Mouse (Mus musculus) lung, embryonic 16.5 days (tissue): ENCODE measurements around the gene Rab6a. TPM values are rescaled to one million over a fixed set of nuclear protein-coding genes. Genes with fewer than 3 reads are reported as not detected.
A peak's percentile ranks its signal among the peaks of the same experiment; 100 is the strongest.
"Not testable (repeated sequence)": the region's sequence is repeated elsewhere in the genome, so short reads cannot be mapped to it uniquely, and the experiment has no call there.

ENCODE experiments used
- ATAC-seq: fragments of 200-750 bp; cut with Nextera tagmentation; 2 replicates; pipeline ENCODE4 v1.8.0; 2017; ENCODE audit warnings: low read depth, mild to moderate bottlenecking, moderate library complexity
- H3K27ac ChIP-seq: fragments of 300-500 bp; sonication (generic); 2 replicates; pipeline ENCODE4 v1.5.1; 2014; ENCODE audit warnings: mild to moderate bottlenecking, control low read depth, low read length
- H3K27me3 ChIP-seq: fragments of 300-500 bp; sonication (generic); 2 replicates; pipeline ENCODE4 v1.6.1; 2014; ENCODE audit warnings: low read depth, low read length, mixed read lengths; ENCODE audit not compliant: control insufficient read depth, insufficient read depth
- H3K36me3 ChIP-seq: fragments of 300-500 bp; sonication (generic); 2 replicates; pipeline ENCODE4 v1.6.1; 2014; ENCODE audit warnings: low read length; ENCODE audit not compliant: control insufficient read depth, insufficient read depth
- H3K4me1 ChIP-seq: fragments of 300-500 bp; sonication (generic); replicated peaks from 2 replicates; pipeline ENCODE4 v1.6.1; 2014; ENCODE audit warnings: low read length, mixed read lengths; ENCODE audit not compliant: control insufficient read depth, insufficient read depth
- H3K4me2 ChIP-seq: fragments of 300-500 bp; sonication (generic); 2 replicates; pipeline ENCODE4 v1.6.1; 2014; ENCODE audit warnings: low read depth, low read length, control low read depth
- H3K4me3 ChIP-seq: fragments of 300-500 bp; sonication (generic); 2 replicates; pipeline ENCODE4 v1.5.1; 2014; ENCODE audit warnings: mild to moderate bottlenecking, low read length, control low read depth
- H3K9ac ChIP-seq: fragments of 300-500 bp; sonication (generic); 2 replicates; pipeline ENCODE4 v1.6.1; 2014; ENCODE audit warnings: low read length, control low read depth
- H3K9me3 ChIP-seq: fragments of 300-500 bp; sonication (generic); 2 replicates; pipeline ENCODE4 v1.6.1; 2016; ENCODE audit warnings: low read length; ENCODE audit not compliant: control insufficient read depth
- WGBS: fragments of 180-500 bp; shearing (Covaris S2); extraction: QIAGEN DNeasy Blood & Tissue Kit; methylation state at CpG from one replicate; pipeline ENCODE4 v1.1.7; 2014; 5-methylcytosine and 5-hydroxymethylcytosine counted together
- polyA plus RNA-seq: library from polyadenylated mRNA; unstranded; fragments of >200 nt; fragmentation: Nextera tagmentation; extraction: Ambion mirVana; gene quantifications from 2 replicates; pipeline ENCODE4 v1.2.1, GENCODE M21; 2015

The Rab6a gene
- 69.8 and 74.6 TPM in 2 replicates for polyA plus RNA-seq

- peak; percentile 98 for ATAC-seq
- Histone ChIP-seq H3K4me1 (peaks cover 3% of the 10 kb centered on the region; the same call in 1 of the 2 replicates), H3K4me2 (peak within 1 kb of the TSS; percentile 72), H3K27ac (peak within 1 kb of the TSS; percentile 99), H3K36me3 (no peaks in the 10 kb centered on the region), H3K27me3 (no peaks in the 10 kb centered on the region), H3K9me3 (no peaks in the 10 kb centered on the region), H3K4me3 (peak within 1 kb of the TSS; percentile 100), H3K9ac (peak within 1 kb of the TSS; percentile 100)
- WGBS = under 1% methylated on average over 98 of the region's 105 CpGs
Measured at GRCm38 (mm10) chr7:100607214-100608129, at the start of gene Rab6a. Rab6a (plus strand) TSS chr7:100607410.

DNA sequence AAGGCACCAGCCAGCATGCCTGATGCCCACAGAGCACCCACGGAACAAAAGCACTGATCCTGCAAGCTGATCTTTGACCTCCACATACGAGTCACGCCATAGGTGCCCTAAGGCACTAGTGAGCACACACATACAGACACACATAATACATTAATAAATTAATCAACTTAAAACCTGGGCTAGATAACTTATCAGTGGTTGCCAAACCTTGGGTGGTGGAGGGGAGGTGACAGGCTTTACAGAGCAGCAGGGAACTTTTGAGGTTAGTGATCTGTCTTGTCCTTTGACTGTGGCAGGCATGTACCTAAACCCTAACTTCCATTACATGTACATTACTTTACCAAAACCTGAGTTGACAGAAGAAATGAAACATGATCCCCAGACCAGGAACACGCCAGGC is 47.9 kb upstream of the Rab6a start:
- Histone ChIP-seq H3K36me3 (no peaks in the 10 kb centered on the region), H3K4me1 (no peaks in the 10 kb centered on the region), H3K27me3 (no peaks in the 10 kb centered on the region), H3K27ac (no peak overlapping the region), H3K4me3 (no peak overlapping the region), H3K4me2 (no peak overlapping the region), H3K9me3 (no peaks in the 10 kb centered on the region), H3K9ac (no peak overlapping the region)
- WGBS = 81% methylated on average over 4 of the region's 4 CpGs
- no peak for ATAC-seq

GRCm38 (mm10) chr7:100561861-100562587 is 45.2 kb upstream of the Rab6a start:
- Histone ChIP-seq H3K4me1 (no peaks in the 10 kb centered on the region), H3K27ac (no peak overlapping the region), H3K4me3 (no peak overlapping the region), H3K4me2 (no peak overlapping the region), H3K36me3 (no peaks in the 10 kb centered on the region), H3K9me3 (no peaks in the 10 kb centered on the region), H3K9ac (no peak overlapping the region), H3K27me3 (no peaks in the 10 kb centered on the region)
- WGBS = 76% methylated on average over 11 of the region's 11 CpGs
- no peak for ATAC-seq

DNA sequence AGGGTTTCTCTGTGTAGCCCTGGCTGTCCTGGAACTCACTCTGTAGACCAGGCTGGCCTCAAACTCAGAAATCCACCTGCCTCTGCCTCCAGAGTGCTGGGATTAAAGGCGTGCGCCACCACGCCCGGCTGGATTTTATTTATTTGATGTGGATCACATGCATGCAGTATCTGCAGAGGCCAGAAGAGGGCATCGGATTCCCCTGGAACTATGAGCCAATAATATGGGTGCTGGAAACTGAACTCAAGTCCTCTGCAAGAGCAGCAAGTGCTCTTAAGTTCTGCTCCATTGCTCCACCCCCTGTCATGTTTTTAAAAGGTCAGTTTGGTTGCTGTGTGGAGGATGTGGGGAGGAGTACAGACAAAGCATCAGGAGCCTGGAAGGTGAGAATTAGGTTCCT is 40.0 kb upstream of the Rab6a start:
- not testable (repeated sequence) for H3K9ac ChIP-seq, H3K4me2 ChIP-seq, H3K4me1 ChIP-seq, H3K27me3 ChIP-seq, H3K9me3 ChIP-seq, ATAC-seq, H3K27ac ChIP-seq, H3K36me3 ChIP-seq, H3K4me3 ChIP-seq
- WGBS = 78% methylated on average over 5 of the region's 5 CpGs

DNA sequence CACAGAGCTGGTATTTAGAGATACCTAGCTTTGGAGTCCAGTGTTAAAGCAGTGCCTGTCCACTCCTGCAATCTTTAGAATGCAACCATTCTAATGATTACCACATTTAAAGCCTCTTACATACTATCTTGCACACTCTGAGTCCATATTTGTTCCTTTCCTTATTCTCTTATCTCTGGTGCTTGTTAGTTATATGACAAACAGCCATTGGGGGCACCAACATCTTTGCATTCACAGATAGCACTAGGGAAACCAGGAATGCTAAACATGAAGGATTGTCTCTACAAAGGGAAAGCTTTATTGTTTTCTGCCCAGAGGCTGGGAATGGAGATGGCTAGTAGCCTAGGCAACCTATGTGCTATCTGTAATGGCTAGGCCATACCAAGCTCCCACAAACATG is 37.3 kb upstream of the Rab6a start:
- Histone ChIP-seq H3K4me1 (no peaks in the 10 kb centered on the region), H3K27me3 (no peaks in the 10 kb centered on the region), H3K9ac (no peak overlapping the region), H3K9me3 (no peaks in the 10 kb centered on the region), H3K36me3 (peaks cover 6% of the 10 kb centered on the region; the same call in 1 of the 2 replicates), H3K4me3 (no peak overlapping the region), H3K4me2 (no peak overlapping the region), H3K27ac (no peak overlapping the region)
- no peak for ATAC-seq

- Histone ChIP-seq H3K4me2 (no peak overlapping the region), H3K4me1 (no peaks in the 10 kb centered on the region), H3K9me3 (no peaks in the 10 kb centered on the region), H3K4me3 (no peak overlapping the region), H3K36me3 (peaks cover 6% of the 10 kb centered on the region; the same call in 1 of the 2 replicates), H3K9ac (no peak overlapping the region), H3K27me3 (no peaks in the 10 kb centered on the region), H3K27ac (no peak overlapping the region)
- no peak for ATAC-seq
- WGBS = 60% methylated on average over 3 of the region's 3 CpGs
Measured at GRCm38 (mm10) chr7:100570930-100571715, 36.1 kb upstream of the Rab6a start.

DNA sequence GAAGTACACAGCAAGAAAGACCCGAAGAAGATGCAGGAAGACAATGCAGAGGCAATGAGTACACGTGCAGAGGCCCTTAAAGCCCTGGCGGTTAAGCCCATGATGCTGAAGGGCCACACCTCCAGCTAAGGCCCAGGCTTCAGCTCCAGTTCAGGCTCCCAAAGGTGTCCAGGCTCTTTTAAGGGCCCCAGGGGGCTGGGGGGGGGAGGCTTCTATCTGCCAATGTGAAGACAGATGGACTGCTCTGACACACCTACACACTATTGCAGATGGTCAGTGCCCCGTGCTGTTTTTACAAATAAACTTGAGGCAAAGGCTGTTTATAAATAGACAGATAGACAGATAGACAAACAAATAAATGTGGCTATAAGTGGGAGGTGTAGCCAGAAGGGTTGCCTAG is 35.1 kb upstream of the Rab6a start:
- H3K4me2 ChIP-seq = no peak overlapping the region
- WGBS = 64% methylated on average over 4 of the region's 4 CpGs
- no peaks in the 10 kb centered on the region for H3K27me3 ChIP-seq
- no peak overlapping the region for H3K9ac ChIP-seq
- no peaks in the 10 kb centered on the region for H3K9me3 ChIP-seq
- no peak overlapping the region for H3K4me3 ChIP-seq
- H3K4me1 ChIP-seq = no peaks in the 10 kb centered on the region
- ATAC-seq = no peak
- H3K36me3 ChIP-seq = peaks cover 6% of the 10 kb centered on the region; the same call in 1 of the 2 replicates
- no peak overlapping the region for H3K27ac ChIP-seq

- Histone ChIP-seq H3K27ac (no peak overlapping the region), H3K9me3 (no peaks in the 10 kb centered on the region), H3K4me3 (no peak overlapping the region), H3K27me3 (no peaks in the 10 kb centered on the region), H3K36me3 (peaks cover 1% of the 10 kb centered on the region; the same call in 1 of the 2 replicates), H3K9ac (no peak overlapping the region), H3K4me1 (no peaks in the 10 kb centered on the region), H3K4me2 (no peak overlapping the region)
- ATAC-seq = no peak
- WGBS = 73% methylated on average over 4 of the region's 4 CpGs
Measured at GRCm38 (mm10) chr7:100572704-100573103, 34.5 kb upstream of the Rab6a start.

DNA sequence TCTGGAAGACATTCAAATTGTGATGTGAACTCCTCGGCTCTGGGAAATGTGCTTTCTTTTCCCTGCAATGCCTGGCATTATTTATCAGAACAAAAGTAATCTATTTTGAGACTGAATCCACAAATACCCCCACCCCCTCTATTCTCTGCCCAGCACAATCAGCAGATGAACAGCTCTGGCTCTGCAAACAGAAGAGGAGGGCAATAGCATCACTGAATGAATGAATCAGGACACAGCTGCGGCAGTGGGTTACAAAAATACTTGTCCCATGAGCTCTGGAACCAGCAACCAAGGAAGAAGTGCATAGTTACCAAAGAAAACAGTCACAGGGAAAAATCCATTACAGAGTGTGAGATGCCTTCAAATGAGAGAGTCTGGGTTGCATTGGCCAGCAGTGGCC is 28.4 kb upstream of the Rab6a start:
- H3K27me3 ChIP-seq = no peaks in the 10 kb centered on the region
- WGBS = 81% methylated on average over 2 of the region's 2 CpGs
- peaks cover 6% of the 10 kb centered on the region for H3K4me1 ChIP-seq
- H3K4me2 ChIP-seq = no peak overlapping the region
- no peak for ATAC-seq
- no peak overlapping the region for H3K4me3 ChIP-seq
- no peaks in the 10 kb centered on the region for H3K9me3 ChIP-seq
- no peak overlapping the region for H3K27ac ChIP-seq
- H3K36me3 ChIP-seq = no peaks in the 10 kb centered on the region
- H3K9ac ChIP-seq = no peak overlapping the region
